Comparison of ENCODE assay signal across 28 mouse cellular contexts in the genomic region with DNA sequence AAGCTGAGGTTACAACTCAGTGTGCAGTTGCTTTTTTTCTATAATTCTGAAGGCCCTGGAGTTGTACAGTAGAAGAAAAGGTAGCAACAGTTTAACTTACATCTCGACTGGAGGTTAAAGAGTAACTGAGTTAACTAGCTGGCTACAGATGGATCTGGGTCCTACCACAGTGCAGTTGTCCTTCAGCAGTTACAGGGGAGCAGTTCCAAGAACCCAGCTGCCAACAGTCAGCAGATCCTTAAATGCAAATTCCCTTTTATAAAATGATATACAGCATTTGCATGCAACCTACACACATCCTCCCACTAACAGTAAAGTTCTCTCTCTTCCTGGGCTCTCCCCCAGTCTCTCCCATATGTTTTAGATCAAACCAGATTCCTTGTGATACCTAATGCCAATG. TPM values are rescaled to one million over a fixed set of nuclear protein-coding genes. Genes with fewer than 3 reads are reported as not detected.
DNase-seq lines count a peak whose midpoint lies in the region; ATAC-seq and TF ChIP-seq lines count a peak whose summit lies in the region.
"Had no signal": no experiment of that assay in that cellular context is flagged by ENCODE, and none has a peak within 500 bp of the region (broad histone marks: within the 10 kb centered on the region; RNA-seq: fewer than 3 reads in every experiment).

No protein-coding gene starts in this region.

- H3K36me3 ChIP-seq in hindbrain, postnatal 0 days (ENCODE audit: insufficient read depth, low read length): no peaks in the 10 kb centered on the region
- H3K36me3 ChIP-seq: forebrain, embryonic 15.5 days; G1E; heart, embryonic 13.5 days; hindbrain, embryonic 15.5 days; limb, embryonic 13.5 days; liver, embryonic 13.5 days had no signal

- no peak overlapping the region for H3K27ac ChIP-seq in hindbrain, postnatal 0 days
- H3K27ac ChIP-seq: forebrain, embryonic 15.5 days; heart, embryonic 13.5 days; hindbrain, embryonic 15.5 days; limb, embryonic 13.5 days; liver, embryonic 13.5 days had no signal

- no peak for TF ChIP-seq CTCF in hindbrain, postnatal 0 days (IDR thresholded peaks at IDR 0.05; ENCODE audit: low read depth)

- DNase-seq in frontal cortex, postnatal 36 days (ENCODE audit: low spot score in 2 of 2): peak; percentile 43 to 75
- no peak for DNase-seq in frontal cortex, postnatal 14 days (ENCODE audit: low spot score in 2 of 2)
- DNase-seq in left cerebral cortex, adult 18-20 months (ENCODE audit: low spot score in 2 of 2): peak; percentile 41 to 52
- DNase-seq in left cerebral cortex, postnatal 10 days (ENCODE audit: extremely low spot score in 1 of 2, low spot score in 2 of 2): no peak
- DNase-seq in kidney, postnatal 14 days: peak; percentile 45
- DNase-seq in right cerebral cortex, postnatal 25 days: peak; percentile 47
- DNase-seq in spleen, postnatal 10 days (ENCODE audit: low spot score in 2 of 2): no peak
- no peak for DNase-seq in hindbrain, postnatal 0 days (ENCODE audit: low spot score)
- DNase-seq: adrenal gland, postnatal 10 days; cerebellum, adult 11 months; cerebellum, postnatal 14 days; embryo, embryonic 11 days; gastrocnemius, postnatal 10 days; heart, adult 11 months; liver, embryonic 13.5 days; lung, embryonic 14.5 days; lung, postnatal 36 days; thymus, adult 18-20 months; thymus, postnatal 4 days had no signal

- 59% methylated on average over 1 of the region's 1 CpGs for WGBS in hindbrain, postnatal 0 days

- intact Hi-C loops in left cerebral cortex, postnatal 10 days (cut with DNase I): loop anchor here (10.0 kb wide), 1 partner anchor 277 kb away; no protein-coding TSS in a partner anchor

- H3K4me1 ChIP-seq in hindbrain, postnatal 0 days (ENCODE audit: insufficient read depth, low read length): no peaks in the 10 kb centered on the region
- H3K4me1 ChIP-seq: heart, embryonic 13.5 days; limb, embryonic 13.5 days; liver, embryonic 13.5 days had no signal

- ATAC-seq in hindbrain, postnatal 0 days: no peak
- ATAC-seq: activated CD4-positive, CD25-positive, alpha-beta regulatory T cell, adult 4 months; forebrain, embryonic 15.5 days; intestine, postnatal 0 days had no signal

- no peak overlapping the region for H3K4me2 ChIP-seq in hindbrain, postnatal 0 days (ENCODE audit: low read depth, low read length)
- H3K4me2 ChIP-seq: forebrain, embryonic 15.5 days; heart, embryonic 13.5 days; hindbrain, embryonic 15.5 days; limb, embryonic 13.5 days; liver, embryonic 13.5 days; lung, embryonic 14.5 days had no signal

- no peak overlapping the region for H3K4me3 ChIP-seq in hindbrain, postnatal 0 days (ENCODE audit: low read length)
- H3K4me3 ChIP-seq: forebrain, embryonic 15.5 days; heart, embryonic 13.5 days; hindbrain, embryonic 15.5 days; limb, embryonic 13.5 days; liver, embryonic 13.5 days had no signal

- H3K27me3 ChIP-seq in hindbrain, postnatal 0 days (ENCODE audit: insufficient read depth, low read length): no peaks in the 10 kb centered on the region
- H3K27me3 ChIP-seq: forebrain, embryonic 15.5 days; heart, embryonic 13.5 days; hindbrain, embryonic 15.5 days; limb, embryonic 13.5 days; liver, embryonic 13.5 days had no signal

- H3K9ac ChIP-seq in hindbrain, postnatal 0 days (replicated peaks; ENCODE audit: low read length): no peak overlapping the region
- H3K9ac ChIP-seq: forebrain, embryonic 15.5 days; heart, embryonic 13.5 days; hindbrain, embryonic 15.5 days; limb, embryonic 13.5 days; liver, embryonic 13.5 days; lung, embryonic 14.5 days had no signal

- H3K9me3 ChIP-seq in hindbrain, postnatal 0 days (ENCODE audit: low read length): no peaks in the 10 kb centered on the region
- H3K9me3 ChIP-seq: forebrain, embryonic 15.5 days; G1E; heart, embryonic 13.5 days; hindbrain, embryonic 15.5 days; limb, embryonic 13.5 days; liver, embryonic 13.5 days had no signal

RNA-seq across cellular contexts. Expression of gene Ephb3, which starts 22.4 kb away (rescaled TPM):
- 10 to 100 TPM; 25.5 to 27.5 TPM for total RNA-seq in left cerebral cortex, adult 18-20 months (2021)
- total RNA-seq in left cerebral cortex, postnatal 10 days (2021): 10 to 100 TPM; 29.7 to 34.1 TPM
- 21.4 and 22.3 TPM in 2 replicates for total RNA-seq in hindbrain, postnatal 0 days (2014; rRNA removed)
- polyA plus RNA-seq in hindbrain, postnatal 0 days (2015; fragmentation: Nextera tagmentation; extraction: Ambion mirVana): 8.3 and 8.6 TPM in 2 replicates
- polyA plus RNA-seq: activated CD4-positive, CD25-positive, alpha-beta regulatory T cell, adult 4 months; G1E had no signal

RNA-seq across cellular contexts. Expression of gene Teddm3, which starts 28.3 kb away (rescaled TPM):
- 1 to 10 TPM in 1 of 2 experiments, under 1 TPM in 1; 0.59 to 1.1 TPM for total RNA-seq in left cerebral cortex, adult 18-20 months (2021)
- under 1 TPM; 0.32 to 0.39 TPM for total RNA-seq in left cerebral cortex, postnatal 10 days (2021)
- 0.10 and 0.43 TPM in 2 replicates for total RNA-seq in hindbrain, postnatal 0 days (2014; rRNA removed)
- polyA plus RNA-seq in hindbrain, postnatal 0 days (2015; fragmentation: Nextera tagmentation; extraction: Ambion mirVana): 0.23 and 0.33 TPM in 2 replicates
- total RNA-seq: adrenal gland, postnatal 10 days; gastrocnemius, postnatal 10 days; heart, postnatal 25 days; neutrophil, adult 5-6 weeks had no signal
- polyA plus RNA-seq: forebrain, embryonic 15.5 days; G1E; heart, embryonic 13.5 days; limb, embryonic 13.5 days; liver, embryonic 13.5 days; lung, embryonic 14.5 days had no signal

Comparison
In these comparisons a context has a peak if more than half of its experiments do, and no peak if none do; other contexts are left out.
1. DNase-seq: peak in frontal cortex, postnatal 36 days (2 of 2), left cerebral cortex, adult 18-20 months (2 of 2), kidney, postnatal 14 days (single experiment) and right cerebral cortex, postnatal 25 days (single experiment); none in frontal cortex, postnatal 14 days (0 of 2), left cerebral cortex, postnatal 10 days (0 of 2), spleen, postnatal 10 days (0 of 2) and hindbrain, postnatal 0 days (single experiment).